Mouse (Mus musculus) midbrain, embryonic 11.5 days (tissue): ENCODE measurements around the gene Ifna4. TPM values are rescaled to one million over a fixed set of nuclear protein-coding genes. Genes with fewer than 3 reads are reported as not detected.

Source experiments
- ATAC-seq: fragments of 200-750 bp; cut with Nextera tagmentation; 2 replicates; pipeline ENCODE4 v1.8.0; 2017; ENCODE audit warnings: moderate TSS enrichment, moderate library complexity; ENCODE audit not compliant: low FRiP score
- DNase-seq: peaks from one replicate; pipeline ENCODE4 v3.0.0; 2015; ENCODE audit warnings: low spot score; ENCODE audit errors: missing footprints
- H3K27ac ChIP-seq: fragments of 300-500 bp; sonication (generic); 2 replicates; pipeline ENCODE4 v1.5.1; 2014; ENCODE audit warnings: low read depth, low read length
- H3K27me3 ChIP-seq: fragments of 300-500 bp; sonication (generic); 2 replicates; pipeline ENCODE4 v1.6.1; 2014; ENCODE audit warnings: mild to moderate bottlenecking, low read length, moderate library complexity, mixed read lengths; ENCODE audit not compliant: control insufficient read depth, insufficient read depth
- H3K36me3 ChIP-seq: fragments of 300-500 bp; sonication (generic); 2 replicates; pipeline ENCODE4 v1.6.1; 2014; ENCODE audit warnings: mild to moderate bottlenecking, low read length, moderate library complexity, mixed read lengths; ENCODE audit not compliant: control insufficient read depth, insufficient read depth
- H3K4me1 ChIP-seq: fragments of 300-500 bp; sonication (generic); 2 replicates; pipeline ENCODE4 v1.6.1; 2014; ENCODE audit warnings: low read length; ENCODE audit not compliant: control insufficient read depth, insufficient read depth
- H3K4me2 ChIP-seq: fragments of 300-500 bp; sonication (generic); 2 replicates; pipeline ENCODE4 v1.6.1; 2014; ENCODE audit warnings: mild to moderate bottlenecking, moderate library complexity
- H3K4me3 ChIP-seq: fragments of 300-500 bp; sonication (generic); 2 replicates; pipeline ENCODE4 v1.5.1; 2014; ENCODE audit warnings: low read depth, low read length
- H3K9ac ChIP-seq: fragments of 300-500 bp; sonication (generic); 2 replicates; pipeline ENCODE4 v1.6.1; 2014; ENCODE audit warnings: low read length
- H3K9me3 ChIP-seq: fragments of 300-500 bp; sonication (generic); 2 replicates; pipeline ENCODE4 v1.6.1; 2016; ENCODE audit warnings: low read length; ENCODE audit not compliant: control insufficient read depth
- WGBS: fragments of 180-500 bp; shearing (Covaris S2); extraction: QIAGEN DNeasy Blood & Tissue Kit; methylation state at CpG from one replicate; pipeline ENCODE4 v1.1.7; 2014; 5-methylcytosine and 5-hydroxymethylcytosine counted together
- polyA plus RNA-seq: library from polyadenylated mRNA; unstranded; fragments of >200 nt; fragmentation: Nextera tagmentation; extraction: Ambion mirVana; gene quantifications from 2 replicates; pipeline ENCODE4 v1.2.1, GENCODE M21; 2014

Gene Ifna4
- polyA plus RNA-seq, 1 experiment from 2014 or later = not detected

DNA sequence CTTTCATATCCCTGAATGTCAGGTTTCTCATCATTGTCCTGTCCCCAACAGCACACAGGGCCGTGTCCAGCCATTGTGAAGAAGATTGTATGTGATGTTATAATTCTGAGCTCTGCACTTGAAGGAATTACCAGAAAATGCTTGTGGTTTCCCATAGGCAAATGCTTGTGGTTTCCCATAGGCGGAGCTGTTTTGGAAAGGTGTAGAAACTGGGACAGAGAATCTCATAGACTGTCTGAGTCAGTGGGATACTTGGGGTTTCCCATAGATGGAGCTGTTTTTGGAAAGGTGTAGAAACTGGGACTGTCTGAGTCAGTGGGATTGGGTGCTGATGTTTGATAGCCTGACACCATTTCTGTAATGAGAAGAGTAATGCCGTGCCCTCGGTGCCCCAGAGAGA is 34.9 kb downstream of the Ifna4 start:
- no peak overlapping the region for H3K9ac ChIP-seq
- 84% methylated on average over 4 of the region's 4 CpGs for WGBS

DNA sequence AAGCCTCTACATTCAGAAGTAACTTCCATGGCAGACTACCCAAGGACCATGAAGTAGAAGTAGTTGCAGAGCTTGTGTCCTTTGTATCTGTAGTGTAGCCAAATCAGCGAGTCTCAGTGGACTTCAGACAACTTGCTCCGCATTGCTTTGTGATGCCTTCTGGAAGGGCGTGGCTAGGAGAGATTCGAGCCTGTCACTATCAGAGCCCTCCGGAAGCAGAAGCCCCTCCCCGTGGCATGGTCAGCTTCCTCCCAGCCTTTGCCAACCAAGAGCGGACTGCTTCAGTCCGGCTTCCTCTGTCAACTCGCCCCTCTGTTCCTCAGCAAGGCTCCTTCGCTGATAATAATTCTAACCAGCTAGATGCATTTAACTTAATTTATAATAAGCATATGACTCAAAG is 36.6 kb downstream of the Ifna4 start:
- Histone ChIP-seq H3K27ac (no peak overlapping the region), H3K36me3 (no peaks in the 10 kb centered on the region), H3K4me2 (no peak overlapping the region), H3K4me1 (no peaks in the 10 kb centered on the region), H3K9ac (no peak overlapping the region), H3K27me3 (no peaks in the 10 kb centered on the region), H3K9me3 (no peaks in the 10 kb centered on the region), H3K4me3 (no peak overlapping the region)
- WGBS = 50% methylated on average over 10 of the region's 10 CpGs
- no peak for ATAC-seq
- no peak for DNase-seq

More for the DNA sequence above, 34.9 kb downstream of the Ifna4 start:
- H3K36me3 ChIP-seq = no peaks in the 10 kb centered on the region
- no peak overlapping the region for H3K27ac ChIP-seq
- H3K4me2 ChIP-seq = no peak overlapping the region
- DNase-seq (no peak), ATAC-seq (no peak)
- H3K4me3 ChIP-seq = no peak overlapping the region
- no peaks in the 10 kb centered on the region for H3K4me1 ChIP-seq
- H3K27me3 ChIP-seq = no peaks in the 10 kb centered on the region
- no peaks in the 10 kb centered on the region for H3K9me3 ChIP-seq

DNA sequence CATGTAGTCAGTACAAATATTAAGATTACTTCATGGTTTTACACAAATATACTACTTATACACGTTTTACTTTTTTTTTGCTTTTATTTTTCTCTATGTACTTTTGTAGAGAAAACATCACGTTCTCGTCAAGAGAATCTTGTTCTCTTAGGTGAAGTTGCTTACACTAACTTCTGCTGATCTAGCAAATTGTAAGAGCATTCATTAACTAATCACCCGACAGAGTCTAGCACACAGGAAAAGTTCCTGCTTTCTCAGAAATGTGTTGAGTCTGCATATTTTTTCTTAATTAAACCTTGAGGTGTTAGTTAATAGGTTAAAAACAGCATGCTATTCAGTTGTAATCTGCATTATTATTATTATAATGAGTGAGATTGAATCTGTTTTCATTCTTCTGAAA is 37.1 kb downstream of the Ifna4 start:
- no peak overlapping the region for H3K27ac ChIP-seq
- DNase-seq (no peak), ATAC-seq (no peak)
- no peak overlapping the region for H3K9ac ChIP-seq
- H3K4me1 ChIP-seq = no peaks in the 10 kb centered on the region
- H3K4me2 ChIP-seq = no peak overlapping the region
- no peaks in the 10 kb centered on the region for H3K36me3 ChIP-seq
- WGBS = 83% methylated on average over 4 of the region's 4 CpGs
- H3K9me3 ChIP-seq = no peaks in the 10 kb centered on the region
- H3K27me3 ChIP-seq = no peaks in the 10 kb centered on the region
- H3K4me3 ChIP-seq = no peak overlapping the region

DNA sequence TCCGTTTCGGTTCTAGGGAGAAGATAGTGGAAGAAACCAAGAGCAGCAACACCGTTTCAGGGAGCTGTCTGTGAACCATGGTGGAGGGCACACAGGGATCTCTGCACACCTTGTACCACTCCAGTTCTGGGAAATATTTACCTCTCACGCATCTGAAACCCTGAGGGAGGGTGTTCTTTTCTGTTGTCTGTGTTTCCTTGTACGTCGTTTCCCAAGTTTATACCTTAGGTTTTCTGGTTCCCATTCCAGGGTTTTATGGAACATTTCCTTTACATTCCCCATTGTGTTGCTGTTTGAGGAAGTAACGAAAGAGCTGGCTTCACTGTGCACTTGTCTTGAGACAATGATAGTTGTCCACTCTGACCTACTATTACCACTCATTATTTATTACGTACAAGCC is 38.4 kb downstream of the Ifna4 start, which contains the start of gene Ifne:
Gene Ifne (minus strand): TSS at position 101 of the 400 bp plus-strand sequence.
- H3K4me1 ChIP-seq = no peaks in the 10 kb centered on the region
- 89% methylated on average over 8 of the region's 8 CpGs for WGBS
- H3K27me3 ChIP-seq = no peaks in the 10 kb centered on the region
- H3K36me3 ChIP-seq = no peaks in the 10 kb centered on the region
- no peak within 1 kb of the TSS for H3K4me2 ChIP-seq
- no peaks in the 10 kb centered on the region for H3K9me3 ChIP-seq
- DNase-seq (no peak), ATAC-seq (no peak)
- H3K27ac ChIP-seq = no peak within 1 kb of the TSS
- H3K9ac ChIP-seq = no peak within 1 kb of the TSS
- no peak within 1 kb of the TSS for H3K4me3 ChIP-seq

DNA sequence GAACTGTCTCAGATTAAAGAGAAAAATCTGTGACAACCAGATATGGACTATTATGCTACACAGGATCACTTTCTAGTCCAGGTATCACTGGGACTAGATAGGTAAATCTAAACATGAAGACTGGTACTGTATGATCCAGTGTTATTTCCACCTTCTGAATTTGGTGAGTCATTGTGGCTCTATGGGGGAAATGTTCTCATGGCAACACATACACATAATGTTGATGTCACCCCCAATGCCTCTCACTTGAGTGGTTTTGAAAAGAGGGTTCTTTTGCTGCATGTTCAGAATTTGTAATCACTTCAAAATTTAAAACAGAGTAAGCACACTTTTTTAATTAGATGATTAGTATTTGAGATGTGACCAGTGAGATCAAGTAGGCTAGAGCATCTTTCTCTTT is 46.6 kb downstream of the Ifna4 start:
- ATAC-seq = no peak
- no peaks in the 10 kb centered on the region for H3K4me1 ChIP-seq

More for the DNA sequence above, 46.6 kb downstream of the Ifna4 start:
- Histone ChIP-seq H3K27ac (no peak overlapping the region), H3K27me3 (no peaks in the 10 kb centered on the region), H3K9me3 (no peaks in the 10 kb centered on the region), H3K36me3 (no peaks in the 10 kb centered on the region), H3K9ac (no peak overlapping the region), H3K4me2 (no peak overlapping the region), H3K4me3 (no peak overlapping the region)
- no peak for DNase-seq

Other genes with a start within 250 kb of the Ifna4 start
- not detected in 2 replicates for gene Ifna9, start 249.5 kb upstream of the Ifna4 start, polyA plus RNA-seq
- not detected in 2 replicates for gene Ifna12, start 238.5 kb upstream of the Ifna4 start, polyA plus RNA-seq
- gene C87499, start 207.4 kb upstream of the Ifna4 start, polyA plus RNA-seq = not detected in 2 replicates
- not detected in 2 replicates for gene Ifna13, start 197.4 kb upstream of the Ifna4 start, polyA plus RNA-seq
- not detected in 2 replicates for gene Ifna16, start 164.9 kb upstream of the Ifna4 start, polyA plus RNA-seq
- gene Ifna2, start 157.9 kb upstream of the Ifna4 start, polyA plus RNA-seq = not detected in 2 replicates
- gene Ifnab, start 150.5 kb upstream of the Ifna4 start, polyA plus RNA-seq = not detected in 2 replicates
- 1.4 and 1.6 TPM in 2 replicates for gene Gm26566, start 120.1 kb upstream of the Ifna4 start, polyA plus RNA-seq
- gene Klhl9, start 119.4 kb upstream of the Ifna4 start, polyA plus RNA-seq = 153 and 169 TPM in 2 replicates
- not detected in 2 replicates for gene Gm13271, start 87.0 kb upstream of the Ifna4 start, polyA plus RNA-seq
- 0.15 TPM in 1 of 2 replicates, not detected in the other for gene Gm13283, start 81.7 kb upstream of the Ifna4 start, polyA plus RNA-seq
- not detected in 2 replicates for gene Gm13290, start 68.0 kb upstream of the Ifna4 start, polyA plus RNA-seq
- not detected in 2 replicates for gene Gm13289, start 64.9 kb upstream of the Ifna4 start, polyA plus RNA-seq
- not detected in 2 replicates for gene Gm13272, start 62.0 kb upstream of the Ifna4 start, polyA plus RNA-seq
- not detected in 2 replicates for gene Ifnz, start 59.7 kb upstream of the Ifna4 start, polyA plus RNA-seq
- gene Gm13276, start 56.2 kb upstream of the Ifna4 start, polyA plus RNA-seq = not detected in 2 replicates
- not detected in 2 replicates for gene Gm13277, start 53.2 kb upstream of the Ifna4 start, polyA plus RNA-seq
- gene Gm13278, start 50.3 kb upstream of the Ifna4 start, polyA plus RNA-seq = not detected in 2 replicates
- gene Gm13275, start 47.4 kb upstream of the Ifna4 start, polyA plus RNA-seq = not detected in 2 replicates
- not detected in 2 replicates for gene Gm13279, start 44.5 kb upstream of the Ifna4 start, polyA plus RNA-seq
- 0.29 and 0.61 TPM in 2 replicates for gene Gm13285, start 42.2 kb upstream of the Ifna4 start, polyA plus RNA-seq
- not detected in 2 replicates for gene Gm13287, start 38.6 kb upstream of the Ifna4 start, polyA plus RNA-seq
- 0.12 TPM in 1 of 2 replicates, not detected in the other for gene Gm13288, start 36.3 kb upstream of the Ifna4 start, polyA plus RNA-seq
- not detected in 2 replicates for gene Ifna7, start 25.6 kb upstream of the Ifna4 start, polyA plus RNA-seq
- not detected in 2 replicates for gene Ifna11, start 21.9 kb upstream of the Ifna4 start, polyA plus RNA-seq
- gene Ifna6, start 14.4 kb upstream of the Ifna4 start, polyA plus RNA-seq = not detected in 2 replicates
- gene Ifna5, start 6.3 kb upstream of the Ifna4 start, polyA plus RNA-seq = not detected in 2 replicates
- gene Ifna1, start 8.2 kb downstream of the Ifna4 start, polyA plus RNA-seq = not detected in 2 replicates
- not detected in 2 replicates for gene Ifne, start 38.3 kb downstream of the Ifna4 start, polyA plus RNA-seq